Mouse (Mus musculus): ENCODE data around the gene Lix1l.
A peak's percentile ranks its signal among the peaks of the same experiment; 100 is the strongest.

Lix1l gene

DNA sequence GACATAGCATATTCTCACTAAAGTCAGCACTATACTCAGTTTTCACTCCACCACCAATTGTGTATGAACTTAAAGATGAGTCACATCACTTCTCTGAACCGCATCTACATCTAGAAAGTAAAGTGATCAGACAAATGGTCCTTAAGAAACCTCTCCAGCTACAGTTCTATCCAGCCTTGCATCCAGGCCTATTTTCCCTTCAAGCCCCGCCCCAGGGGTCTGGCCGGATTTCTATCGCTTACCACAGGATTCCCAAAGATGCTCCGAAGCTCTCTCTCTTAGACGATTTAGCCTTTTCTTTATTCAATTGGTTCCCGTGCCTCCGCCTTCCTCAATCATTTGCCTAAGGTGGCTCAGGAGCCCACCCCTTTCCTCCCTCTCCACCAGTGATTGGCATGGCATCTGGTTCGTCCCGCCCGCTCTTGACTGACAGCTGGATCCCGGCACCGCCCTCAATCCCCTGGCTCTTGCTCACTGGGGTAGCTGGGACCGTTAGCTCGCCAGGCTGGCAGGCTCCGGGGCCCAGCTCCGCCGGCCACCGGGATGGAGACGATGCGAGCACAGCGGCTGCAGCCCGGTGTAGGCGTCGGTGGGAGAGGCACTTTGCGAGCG is at the start of gene Lix1l:
TSS of gene Lix1l (plus strand) at position 511 of the 612 bp plus-strand sequence.
- peak; percentile 97 to 98 for DNase-seq (ENCODE audit: low spot score in 2 of 2)

DNA sequence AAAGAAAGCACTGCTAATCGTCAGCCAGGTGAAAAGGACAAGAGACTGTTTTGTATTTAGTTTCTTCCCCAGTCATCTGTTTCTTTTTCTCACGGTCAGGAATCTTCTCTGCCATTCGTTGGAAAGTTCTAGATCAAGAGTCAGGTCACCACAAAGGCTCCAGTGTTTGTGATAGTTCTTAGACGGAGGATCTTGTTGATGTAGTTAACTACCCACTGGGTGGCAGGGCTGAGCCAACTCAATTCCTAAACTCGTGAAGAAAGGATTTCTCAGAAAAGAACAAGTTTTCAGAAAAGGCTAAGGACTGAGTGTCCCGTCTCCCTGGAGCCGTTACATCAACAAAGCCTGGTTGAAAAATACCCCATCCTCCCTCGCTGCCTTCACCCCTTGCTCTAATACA is 49.7 kb upstream of the Lix1l start:
- DNase-seq (ENCODE audit: low spot score in 2 of 2): peak; percentile 69 to 81

- DNase-seq (ENCODE audit: low spot score in 2 of 2): peak; percentile 28 to 56
Observed at GRCm38 (mm10) chr3:96551890-96552289, 49.1 kb upstream of the Lix1l start.

DNA sequence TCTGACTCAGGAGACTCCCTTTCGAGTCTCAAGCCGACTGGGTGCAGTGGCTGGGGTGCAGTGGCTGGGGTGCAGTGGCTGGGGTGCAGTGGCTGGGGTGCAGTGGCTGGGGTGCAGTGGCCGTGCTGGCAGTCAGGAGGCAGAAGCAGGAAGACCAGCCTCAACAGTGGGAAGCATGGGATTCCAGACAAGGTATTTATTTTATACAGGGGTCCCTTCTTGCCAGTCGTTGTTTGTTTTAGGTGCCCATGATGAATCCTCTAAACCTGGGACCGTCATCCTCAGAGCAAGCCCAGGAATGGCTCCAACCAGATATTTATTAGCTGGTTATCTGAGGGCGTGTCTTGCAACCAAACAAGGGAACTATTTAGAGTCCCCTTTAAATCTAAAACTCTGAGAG is 47.3 kb upstream of the Lix1l start:
- DNase-seq (ENCODE audit: low spot score in 2 of 2): no peak

- no peak for DNase-seq (ENCODE audit: low spot score in 2 of 2)
Observed at GRCm38 (mm10) chr3:96554251-96554650, 46.7 kb upstream of the Lix1l start.

GRCm38 (mm10) chr3:96555041-96555596 is 45.8 kb upstream of the Lix1l start:
- DNase-seq (ENCODE audit: low spot score in 2 of 2): peak; percentile 93 to 94

GRCm38 (mm10) chr3:96555999-96556614 is 44.8 kb upstream of the Lix1l start:
- DNase-seq (ENCODE audit: low spot score in 2 of 2): peak in 1 of 2 experiments; percentile 19

DNA sequence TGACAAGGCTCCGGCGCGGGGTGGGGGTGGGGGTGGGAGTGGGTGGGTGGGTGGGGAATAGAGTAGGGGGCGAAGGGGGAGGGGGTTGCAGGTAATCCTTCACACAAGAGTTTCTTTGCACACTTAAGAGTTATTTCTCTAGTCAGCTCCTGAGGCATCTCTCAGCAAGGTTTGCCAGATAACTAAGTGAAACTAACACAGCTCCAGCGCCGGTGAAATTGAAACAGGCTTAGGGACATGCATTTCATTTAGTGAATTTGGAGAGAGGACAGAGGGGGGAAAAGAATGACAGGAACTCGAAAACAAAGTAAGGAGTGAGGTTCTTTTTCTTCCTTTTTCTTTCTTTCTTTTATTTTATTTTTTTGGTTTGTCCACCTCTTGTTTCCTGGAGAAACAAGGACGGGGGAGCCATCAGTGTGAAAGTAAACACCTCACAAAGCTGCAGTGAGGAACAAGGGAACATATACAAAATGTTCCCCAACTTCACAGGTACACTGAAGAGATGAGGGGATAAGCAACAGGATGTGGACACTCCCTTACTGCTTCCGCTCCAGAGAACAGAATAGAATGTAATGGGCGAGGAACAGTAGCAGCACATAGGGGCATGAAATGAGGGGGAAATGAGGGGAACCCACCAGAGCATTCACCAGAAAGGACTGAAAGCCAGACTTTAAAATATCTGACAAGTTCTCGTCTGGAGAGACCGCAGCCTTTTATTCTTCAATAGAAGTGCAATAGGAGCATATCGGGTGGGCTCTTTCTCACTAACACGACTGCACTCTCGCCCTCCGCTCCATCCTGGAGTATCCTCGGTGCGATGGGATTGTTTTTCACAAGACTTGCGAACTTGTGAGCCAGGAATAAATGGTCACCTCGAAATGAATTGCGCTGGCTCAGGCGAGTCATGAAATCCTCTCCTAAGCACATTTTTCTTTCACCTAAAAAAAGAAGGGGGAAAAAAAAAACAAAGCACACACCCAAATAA is 44.0 kb upstream of the Lix1l start:
- DNase-seq (ENCODE audit: low spot score in 2 of 2): peak; percentile 48 to 75

DNA sequence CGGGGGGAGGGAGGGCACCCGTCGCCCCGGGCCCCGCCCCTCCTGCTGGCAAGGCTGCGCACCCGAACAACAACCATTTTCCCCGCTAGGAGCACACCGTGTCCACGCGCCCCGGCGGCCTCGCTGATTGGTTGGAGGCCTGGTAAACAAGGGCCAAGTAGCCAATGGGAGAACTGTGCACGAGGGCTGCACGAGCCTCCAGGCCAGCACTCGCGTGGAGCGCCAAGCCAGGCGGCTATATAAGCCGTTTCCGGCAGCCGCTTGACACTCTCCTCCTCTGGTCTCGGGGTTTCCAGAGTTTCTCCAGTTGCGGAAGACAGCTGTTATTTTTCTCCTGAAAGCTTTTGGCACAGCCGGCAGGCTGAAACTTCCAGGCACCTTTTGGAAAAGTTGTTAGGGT is 43.3 kb upstream of the Lix1l start, which contains the start of gene Txnip:
TSS of gene Txnip (plus strand) at position 264 of the 400 bp plus-strand sequence.
- DNase-seq (ENCODE audit: low spot score in 2 of 2): peak; percentile 100

DNA sequence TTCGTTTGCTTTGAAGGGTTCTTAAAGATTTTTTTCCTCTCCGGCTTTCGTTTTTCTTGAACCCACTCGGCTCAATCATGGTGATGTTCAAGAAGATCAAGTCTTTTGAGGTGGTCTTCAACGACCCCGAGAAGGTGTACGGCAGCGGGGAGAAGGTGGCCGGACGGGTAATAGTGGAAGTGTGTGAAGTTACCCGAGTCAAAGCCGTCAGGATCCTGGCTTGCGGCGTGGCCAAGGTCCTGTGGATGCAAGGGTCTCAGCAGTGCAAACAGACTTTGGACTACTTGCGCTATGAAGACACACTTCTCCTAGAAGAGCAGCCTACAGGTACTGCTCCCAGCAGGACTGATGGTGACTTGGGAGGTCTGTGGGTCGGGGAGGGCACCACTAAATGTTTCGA is 42.8 kb upstream of the Lix1l start:
- no peak for DNase-seq (ENCODE audit: low spot score in 2 of 2)

DNA sequence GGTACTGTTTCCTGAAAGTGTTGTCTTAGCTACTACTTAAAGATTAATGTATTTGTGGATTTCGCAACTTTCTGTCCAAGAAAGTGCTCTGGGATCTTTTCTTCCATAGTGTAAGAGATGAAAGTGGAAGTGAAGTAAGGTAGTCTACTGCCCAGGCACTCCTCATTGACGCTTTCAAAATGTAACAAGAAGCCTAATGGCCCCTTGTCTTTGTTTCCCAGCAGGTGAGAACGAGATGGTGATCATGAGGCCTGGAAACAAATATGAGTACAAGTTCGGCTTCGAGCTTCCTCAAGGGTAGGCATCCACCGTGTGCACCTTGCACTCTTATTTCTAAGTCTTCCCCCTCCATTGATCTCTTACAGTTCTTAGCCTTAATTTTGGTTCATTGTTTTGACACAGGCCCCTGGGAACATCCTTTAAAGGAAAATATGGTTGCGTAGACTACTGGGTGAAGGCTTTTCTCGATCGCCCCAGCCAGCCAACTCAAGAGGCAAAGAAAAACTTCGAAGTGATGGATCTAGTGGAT is 42.2 kb upstream of the Lix1l start:
- peak in 1 of 2 experiments; percentile 30 for DNase-seq (ENCODE audit: low spot score in 2 of 2)

DNA sequence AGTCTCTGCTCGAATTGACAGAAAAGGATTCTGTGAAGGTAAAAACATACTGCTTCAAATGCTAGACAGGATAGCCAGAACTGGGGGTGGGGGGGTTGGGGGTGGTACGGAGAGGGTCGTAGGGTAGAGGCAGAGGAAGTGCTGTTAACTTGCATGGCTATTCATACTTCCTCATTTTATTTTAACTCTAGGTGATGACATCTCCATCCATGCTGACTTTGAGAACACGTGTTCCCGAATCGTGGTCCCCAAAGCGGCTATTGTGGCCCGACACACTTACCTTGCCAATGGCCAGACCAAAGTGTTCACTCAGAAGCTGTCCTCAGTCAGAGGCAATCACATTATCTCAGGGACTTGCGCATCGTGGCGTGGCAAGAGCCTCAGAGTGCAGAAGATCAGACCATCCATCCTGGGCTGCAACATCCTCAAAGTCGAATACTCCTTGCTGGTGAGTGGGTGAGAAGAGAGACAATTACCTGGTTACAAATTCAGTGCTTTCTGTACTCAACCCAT is 41.5 kb upstream of the Lix1l start:
- DNase-seq (ENCODE audit: low spot score in 2 of 2): peak in 1 of 2 experiments; percentile 43

- DNase-seq (ENCODE audit: low spot score in 2 of 2): peak; percentile 40 to 48
Observed at GRCm38 (mm10) chr3:96559911-96560850, 40.8 kb upstream of the Lix1l start.

GRCm38 (mm10) chr3:96560881-96561668 is 39.9 kb upstream of the Lix1l start:
- peak in 1 of 2 experiments; percentile 29 for DNase-seq (ENCODE audit: low spot score in 2 of 2)

DNA sequence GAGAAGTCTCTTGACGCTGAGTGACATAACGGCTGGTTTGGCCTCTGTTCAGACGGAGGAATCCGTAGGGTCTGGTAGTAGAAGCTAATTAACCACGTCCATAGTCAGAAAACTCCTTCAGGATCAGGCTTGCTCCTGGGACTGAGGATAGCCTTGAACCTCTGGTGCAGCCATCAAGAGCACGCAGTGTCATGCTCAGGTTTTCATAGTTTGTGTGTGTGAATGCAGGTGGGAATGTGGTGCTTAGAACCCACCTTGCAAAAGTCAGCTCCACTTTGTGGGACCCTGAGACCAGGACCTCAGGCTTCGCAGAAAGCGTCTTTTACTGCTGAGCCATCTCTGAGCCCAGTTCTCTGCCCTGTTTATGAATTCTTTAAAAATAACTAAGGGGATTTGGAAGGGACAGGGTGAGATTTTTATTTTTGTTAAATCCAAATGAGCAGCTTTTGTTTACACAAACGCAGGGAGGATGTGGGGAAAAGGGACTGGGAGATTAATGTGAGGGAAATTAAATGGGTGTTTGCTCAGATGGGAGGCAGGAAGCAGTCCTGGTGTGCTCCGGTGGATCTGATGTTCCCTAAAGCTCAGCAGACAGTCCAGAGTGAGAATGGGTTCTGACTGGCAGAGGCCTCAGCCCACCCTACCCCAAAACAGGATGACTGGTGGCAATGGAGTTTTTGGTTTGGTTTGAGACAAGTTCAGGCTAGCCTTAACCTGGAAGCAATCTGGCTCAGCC is 38.8 kb upstream of the Lix1l start:
- DNase-seq (ENCODE audit: low spot score in 2 of 2): peak; percentile 68 to 69

GRCm38 (mm10) chr3:96563267-96563666 is 37.7 kb upstream of the Lix1l start:
- peak in 1 of 2 experiments; percentile 22 for DNase-seq (ENCODE audit: low spot score in 2 of 2)

- DNase-seq (ENCODE audit: low spot score in 2 of 2): peak; percentile 63 to 75
Observed at GRCm38 (mm10) chr3:96563911-96564632, 36.9 kb upstream of the Lix1l start.

DNA sequence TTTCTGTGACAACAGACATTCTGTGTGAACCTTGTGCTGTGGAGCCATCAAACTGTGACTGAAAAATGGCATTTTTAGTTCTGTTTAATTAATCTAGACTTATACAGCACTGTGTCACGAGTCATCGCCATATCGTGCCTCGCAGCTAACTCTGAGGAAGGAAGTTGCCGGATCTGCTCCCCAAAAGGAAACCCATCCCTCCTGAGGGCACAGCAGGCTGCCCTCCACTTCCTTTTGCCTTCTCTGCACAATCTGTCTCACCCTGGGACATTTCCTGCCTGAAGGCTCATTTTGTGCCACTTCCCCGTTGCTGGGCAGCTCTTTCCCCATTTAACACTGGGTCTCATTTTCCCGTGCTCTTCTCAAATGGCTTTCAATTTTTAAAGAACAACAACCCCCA is 36.3 kb upstream of the Lix1l start:
- DNase-seq (ENCODE audit: low spot score in 2 of 2): peak; percentile 72 to 86

All from heart, adult 9 months (tissue).